Mouse (Mus musculus) neural tube, embryonic 14.5 days (tissue): ENCODE data around the gene Gins2. TPM values are rescaled to one million over a fixed set of nuclear protein-coding genes. Genes with fewer than 3 reads are reported as not detected.
A peak's percentile ranks its signal among the peaks of the same experiment; 100 is the strongest.

ENCODE experiments used
- ATAC-seq: fragments of 200-750 bp; cut with Nextera tagmentation; 2 replicates; pipeline ENCODE4 v1.8.0; 2017; ENCODE audit warnings: low read depth, mild to moderate bottlenecking, moderate TSS enrichment, moderate library complexity
- H3K27ac ChIP-seq: fragments of 300-500 bp; sonication (generic); 2 replicates; pipeline ENCODE4 v1.5.1; 2014; ENCODE audit warnings: low read depth, mild to moderate bottlenecking, control low read depth, low read length, moderate library complexity, mixed read lengths
- H3K27me3 ChIP-seq: fragments of 300-500 bp; sonication (generic); 2 replicates; pipeline ENCODE4 v1.6.1; 2014; ENCODE audit warnings: low read length; ENCODE audit not compliant: control insufficient read depth, insufficient read depth
- H3K36me3 ChIP-seq: fragments of 300-500 bp; sonication (generic); 2 replicates; pipeline ENCODE4 v1.6.1; 2014; ENCODE audit warnings: low read length, mixed read lengths; ENCODE audit not compliant: control insufficient read depth, insufficient read depth
- H3K4me1 ChIP-seq: fragments of 300-500 bp; sonication (generic); 2 replicates; pipeline ENCODE4 v1.6.1; 2014; ENCODE audit warnings: low read length; ENCODE audit not compliant: control insufficient read depth, insufficient read depth
- H3K4me2 ChIP-seq: fragments of 300-500 bp; sonication (generic); 2 replicates; pipeline ENCODE4 v1.6.1; 2014; ENCODE audit warnings: mild to moderate bottlenecking, low read depth, low read length, control low read depth
- H3K4me3 ChIP-seq: fragments of 300-500 bp; sonication (generic); 2 replicates; pipeline ENCODE4 v1.5.1; 2014; ENCODE audit warnings: low read depth, low read length, control low read depth, mixed read lengths
- H3K9ac ChIP-seq: fragments of 300-500 bp; sonication (generic); replicated peaks from 2 replicates; pipeline ENCODE4 v1.6.1; 2014; ENCODE audit warnings: low read depth, mild to moderate bottlenecking, control low read depth, low read length, mixed read lengths
- H3K9me3 ChIP-seq: fragments of 300-500 bp; sonication (generic); 2 replicates; pipeline ENCODE4 v1.6.1; 2016; ENCODE audit warnings: low read length; ENCODE audit not compliant: control insufficient read depth
- WGBS: fragments of 180-500 bp; shearing (Covaris S2); extraction: QIAGEN DNeasy Blood & Tissue Kit; methylation state at CpG from one replicate; pipeline ENCODE4 v1.1.7; 2014; 5-methylcytosine and 5-hydroxymethylcytosine counted together
- polyA plus RNA-seq: library from polyadenylated mRNA; unstranded; fragments of >200 nt; fragmentation: Nextera tagmentation; extraction: Ambion mirVana; gene quantifications from 2 replicates; pipeline ENCODE4 v1.2.1, GENCODE M21; 2014

Gins2 gene
- polyA plus RNA-seq, 1 experiment from 2014 or later = 10.5 TPM

DNA sequence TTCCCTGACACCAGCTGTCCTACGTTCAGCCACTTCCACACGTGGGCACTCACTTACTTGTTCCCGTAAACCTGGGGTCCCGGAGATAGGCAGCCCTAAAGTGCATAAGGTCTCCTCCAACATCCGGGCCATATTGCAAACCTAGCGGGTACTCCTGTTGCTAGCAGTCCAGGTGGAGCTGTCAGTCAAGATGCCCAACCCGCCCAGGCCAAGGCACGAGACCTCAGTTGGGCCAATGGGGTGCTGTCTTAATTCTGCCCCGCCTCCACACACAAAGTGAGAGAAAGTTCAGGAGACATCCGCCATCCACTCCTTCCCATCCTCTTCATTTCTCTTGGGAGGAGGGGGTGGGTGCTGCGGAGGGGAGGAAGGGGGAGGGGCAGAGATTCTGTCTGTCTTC is 37.4 kb upstream of the Gins2 start:
- H3K27me3 ChIP-seq = no peaks in the 10 kb centered on the region
- 65% methylated on average over 10 of the region's 11 CpGs for WGBS
- no peak overlapping the region for H3K27ac ChIP-seq
- H3K4me3 ChIP-seq = no peak overlapping the region
- no peaks in the 10 kb centered on the region for H3K9me3 ChIP-seq
- H3K9ac ChIP-seq = no peak overlapping the region
- no peak for ATAC-seq
- no peak overlapping the region for H3K4me2 ChIP-seq
- H3K36me3 ChIP-seq = no peaks in the 10 kb centered on the region
- H3K4me1 ChIP-seq = no peaks in the 10 kb centered on the region

- no peak for ATAC-seq
- Histone ChIP-seq H3K27ac (no peak overlapping the region), H3K4me3 (no peak overlapping the region), H3K4me2 (no peak overlapping the region), H3K4me1 (no peaks in the 10 kb centered on the region), H3K9ac (no peak overlapping the region), H3K9me3 (no peaks in the 10 kb centered on the region), H3K36me3 (no peaks in the 10 kb centered on the region), H3K27me3 (no peaks in the 10 kb centered on the region)
- WGBS = 39% methylated on average over 2 of the region's 2 CpGs
Measured at GRCm38 (mm10) chr8:120623608-120624007, 34.5 kb upstream of the Gins2 start.

DNA sequence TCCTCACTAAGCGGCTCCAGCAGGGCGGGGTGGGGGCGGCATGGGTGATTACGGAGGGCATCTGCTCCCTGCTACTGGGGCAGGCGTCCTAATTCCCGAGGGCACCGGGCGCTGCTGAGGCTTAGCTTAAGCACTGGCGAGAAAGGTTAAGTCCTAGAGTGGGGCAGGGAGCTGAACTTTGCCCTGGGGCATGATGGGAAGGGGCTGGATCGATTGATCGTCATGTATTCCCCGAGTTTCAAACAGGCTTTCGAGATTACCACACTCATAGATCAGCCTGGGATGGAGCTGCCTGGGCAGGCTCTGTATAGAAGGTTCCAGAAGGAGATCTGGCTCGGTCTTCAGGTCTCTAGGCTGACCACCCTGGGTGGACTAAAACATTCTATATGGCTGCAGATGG is 33.1 kb upstream of the Gins2 start:
- ATAC-seq = no peak
- Histone ChIP-seq H3K9ac (no peak overlapping the region), H3K27ac (no peak overlapping the region), H3K36me3 (no peaks in the 10 kb centered on the region), H3K4me1 (no peaks in the 10 kb centered on the region), H3K4me2 (no peak overlapping the region), H3K4me3 (no peak overlapping the region), H3K27me3 (no peaks in the 10 kb centered on the region), H3K9me3 (no peaks in the 10 kb centered on the region)
- WGBS = 70% methylated on average over 14 of the region's 14 CpGs

DNA sequence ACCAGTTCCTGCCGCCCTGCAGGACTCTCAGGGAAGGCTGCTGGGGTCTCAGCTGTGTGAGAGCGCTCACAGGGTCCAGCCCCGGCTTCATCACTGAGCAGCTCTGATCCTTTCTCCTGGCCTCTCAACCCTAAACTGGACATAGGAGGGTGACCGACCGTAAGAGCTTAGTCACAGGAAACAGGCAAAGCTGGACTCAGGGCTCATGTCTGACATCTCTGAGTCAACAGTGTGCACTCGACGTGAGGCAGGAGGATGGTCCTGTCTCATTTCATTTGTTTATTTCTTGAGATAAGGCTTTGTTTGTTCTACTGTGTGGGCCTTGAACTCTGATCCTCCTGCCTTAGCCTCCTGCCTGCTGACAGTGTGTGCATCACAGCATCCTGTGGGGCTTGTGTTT is 31.3 kb upstream of the Gins2 start:
- H3K4me1 ChIP-seq = peaks cover 7% of the 10 kb centered on the region; the same call in 1 of the 2 replicates
- H3K9me3 ChIP-seq = no peaks in the 10 kb centered on the region
- no peak overlapping the region for H3K9ac ChIP-seq
- ATAC-seq = no peak
- 69% methylated on average over 7 of the region's 7 CpGs for WGBS
- no peak overlapping the region for H3K4me3 ChIP-seq
- H3K27me3 ChIP-seq = no peaks in the 10 kb centered on the region
- no peak overlapping the region for H3K27ac ChIP-seq
- H3K36me3 ChIP-seq = no peaks in the 10 kb centered on the region
- no peak overlapping the region for H3K4me2 ChIP-seq

DNA sequence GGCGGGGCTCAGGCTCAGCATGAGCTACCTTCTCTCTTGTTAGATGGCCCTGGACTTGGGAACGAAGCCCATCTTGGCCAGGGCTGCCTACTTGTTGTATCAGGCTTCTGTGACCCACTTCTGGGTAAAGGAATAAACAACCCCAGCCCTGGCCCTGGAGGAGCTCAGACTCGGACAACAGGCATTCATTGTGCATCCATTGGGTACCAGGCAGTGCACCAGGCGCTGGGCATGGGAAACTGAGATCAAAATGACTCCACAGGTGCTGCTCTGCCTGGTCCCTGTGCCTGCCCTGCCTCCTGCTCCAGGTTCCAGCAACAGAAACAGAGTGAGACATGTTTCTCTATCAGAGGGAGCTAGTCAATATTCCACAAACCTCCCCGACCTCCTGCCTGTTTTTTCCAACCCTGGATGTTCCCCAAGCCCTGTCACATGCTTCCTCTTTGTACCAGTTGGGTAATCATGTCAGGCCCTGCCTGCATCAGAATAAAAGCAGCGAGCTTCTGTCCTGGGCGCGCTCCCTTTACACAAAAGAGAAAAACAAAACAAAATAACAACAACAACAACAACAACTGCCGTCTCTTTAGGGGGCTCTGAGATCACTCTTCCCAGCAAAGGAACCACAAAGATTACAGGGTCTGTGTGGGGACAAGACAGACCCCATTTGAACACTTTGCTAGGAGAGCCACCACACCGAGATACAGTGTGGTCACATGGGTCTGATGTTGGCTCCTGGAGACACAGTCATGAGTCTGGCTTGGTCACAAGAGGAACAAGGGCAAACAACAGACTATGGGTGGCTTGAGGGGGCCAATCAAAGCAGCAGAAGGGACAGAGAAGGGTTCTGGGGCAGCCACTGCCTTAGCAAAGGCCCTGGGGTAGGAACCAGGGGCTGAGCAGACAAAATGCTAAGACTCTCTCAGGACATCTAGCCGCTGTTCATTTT is 30.4 kb upstream of the Gins2 start:
- H3K36me3 ChIP-seq = no peaks in the 10 kb centered on the region
- H3K4me2 ChIP-seq = no peak overlapping the region
- WGBS = 79% methylated on average over 11 of the region's 11 CpGs
- no peak overlapping the region for H3K4me3 ChIP-seq
- no peaks in the 10 kb centered on the region for H3K9me3 ChIP-seq
- peaks cover 7% of the 10 kb centered on the region; the same call in 1 of the 2 replicates for H3K4me1 ChIP-seq
- H3K9ac ChIP-seq = no peak overlapping the region
- ATAC-seq = no peak
- no peaks in the 10 kb centered on the region for H3K27me3 ChIP-seq
- no peak overlapping the region for H3K27ac ChIP-seq

GRCm38 (mm10) chr8:120618110-120618509 is 29.0 kb upstream of the Gins2 start:
- peak; percentile 33; the same call in 1 of the 2 replicates for ATAC-seq

GRCm38 (mm10) chr8:120616663-120617626 is 27.8 kb upstream of the Gins2 start:
- Histone ChIP-seq H3K36me3 (no peaks in the 10 kb centered on the region), H3K9ac (no peak overlapping the region), H3K4me1 (peaks cover 7% of the 10 kb centered on the region; the same call in 1 of the 2 replicates), H3K4me2 (no peak overlapping the region), H3K27me3 (no peaks in the 10 kb centered on the region), H3K4me3 (no peak overlapping the region), H3K9me3 (no peaks in the 10 kb centered on the region), H3K27ac (0 out of 2 replicates have a peak overlapping the region, but pooled peaks have one; percentile 39)
- WGBS = 27% methylated on average over 7 of the region's 8 CpGs
- peak; percentile 42; the same call in 1 of the 2 replicates for ATAC-seq

More at GRCm38 (mm10) chr8:120618110-120618509, 29.0 kb upstream of the Gins2 start:
- no peak overlapping the region for H3K9ac ChIP-seq
- WGBS = 0% methylated on average over 6 of the region's 6 CpGs
- no peak overlapping the region for H3K4me3 ChIP-seq
- H3K27ac ChIP-seq = peak overlapping the region; percentile 3; the same call in 1 of the 2 replicates
- peaks cover 7% of the 10 kb centered on the region; the same call in 1 of the 2 replicates for H3K4me1 ChIP-seq
- H3K36me3 ChIP-seq = no peaks in the 10 kb centered on the region
- no peaks in the 10 kb centered on the region for H3K27me3 ChIP-seq
- H3K9me3 ChIP-seq = no peaks in the 10 kb centered on the region
- H3K4me2 ChIP-seq = no peak overlapping the region

- H3K36me3 ChIP-seq = no peaks in the 10 kb centered on the region
- ATAC-seq = no peak
- no peak overlapping the region for H3K4me3 ChIP-seq
- WGBS = 90% methylated on average over 3 of the region's 3 CpGs
- no peak overlapping the region for H3K27ac ChIP-seq
- H3K4me1 ChIP-seq = peaks cover 7% of the 10 kb centered on the region; the same call in 1 of the 2 replicates
- no peaks in the 10 kb centered on the region for H3K27me3 ChIP-seq
- H3K9me3 ChIP-seq = no peaks in the 10 kb centered on the region
- no peak overlapping the region for H3K4me2 ChIP-seq
- H3K9ac ChIP-seq = no peak overlapping the region
Measured at GRCm38 (mm10) chr8:120614491-120614890, 25.4 kb upstream of the Gins2 start.
